Mouse (Mus musculus) megakaryocyte progenitor cell, adult 5-6 weeks (primary cell): Measurements from ENCODE around the gene Stip1. TPM values are rescaled to one million over a fixed set of nuclear protein-coding genes. Genes with fewer than 3 reads are reported as not detected.

ENCODE experiments used
- total RNA-seq, 2 experiments: library from RNA; stranded (forward) in 1 of 2; stranded (reverse) in 1 of 2; fragments of 157-497, 149-512 nt in 1 of 2; fragments of 200-1000 nt in 1 of 2; gene quantifications; 2 replicates each; pipeline versions ENCODE4 v1.2.3 to v1.2.4; 2015 to 2017

Stip1 gene
- total RNA-seq, 2 experiments from 2014 or later: 204 to 244 TPM

Other genes with a start within 250 kb of the Stip1 start
- gene Rps6ka4, start 199.3 kb downstream of the Stip1 start, total RNA-seq (2015): 1.0 and 4.1 TPM in 2 replicates
- 3.8 and 4.3 TPM in 2 replicates for gene Rps6ka4, start 199.3 kb downstream of the Stip1 start, total RNA-seq (2017)
- gene Ccdc88b, start 181.8 kb downstream of the Stip1 start, total RNA-seq (2015): 6.9 and 7.6 TPM in 2 replicates
- 48.6 and 53.0 TPM in 2 replicates for gene Ccdc88b, start 181.8 kb downstream of the Stip1 start, total RNA-seq (2017)
- 149 and 168 TPM in 2 replicates for gene Trmt112, start 130.3 kb downstream of the Stip1 start, total RNA-seq (2015)
- gene Trmt112, start 130.3 kb downstream of the Stip1 start, total RNA-seq (2017): 229 and 256 TPM in 2 replicates
- gene Prdx5, start 129.9 kb downstream of the Stip1 start, total RNA-seq (2015): 310 and 346 TPM in 2 replicates
- 546 and 620 TPM in 2 replicates for gene Prdx5, start 129.9 kb downstream of the Stip1 start, total RNA-seq (2017)
- gene Esrra, start 118.2 kb downstream of the Stip1 start, total RNA-seq (2015): 8.5 and 10.2 TPM in 2 replicates
- gene Esrra, start 118.2 kb downstream of the Stip1 start, total RNA-seq (2017): 23.9 and 27.5 TPM in 2 replicates
- gene Catsperz, start 114.6 kb downstream of the Stip1 start, total RNA-seq (2015): 1.3 and 2.1 TPM in 2 replicates
- gene Catsperz, start 114.6 kb downstream of the Stip1 start, total RNA-seq (2017): 0.67 and 0.98 TPM in 2 replicates
- not detected in 2 replicates for gene Kcnk4, start 105.5 kb downstream of the Stip1 start, total RNA-seq (2015)
- gene Kcnk4, start 105.5 kb downstream of the Stip1 start, total RNA-seq (2017): not detected in 2 replicates
- gene Bad, start 98.1 kb downstream of the Stip1 start, total RNA-seq (2015): 13.4 and 14.1 TPM in 2 replicates
- gene Bad, start 98.1 kb downstream of the Stip1 start, total RNA-seq (2017): 43.1 and 56.3 TPM in 2 replicates
- 9.4 and 13.1 TPM in 2 replicates for gene Gpr137, start 97.5 kb downstream of the Stip1 start, total RNA-seq (2015)
- 14.0 and 20.3 TPM in 2 replicates for gene Gpr137, start 97.5 kb downstream of the Stip1 start, total RNA-seq (2017)
- gene Ppp1r14b, start 65.0 kb downstream of the Stip1 start, total RNA-seq (2015): 190 and 236 TPM in 2 replicates
- gene Ppp1r14b, start 65.0 kb downstream of the Stip1 start, total RNA-seq (2017): 131 and 141 TPM in 2 replicates
- 5.0 and 6.8 TPM in 2 replicates for gene Plcb3, start 63.5 kb downstream of the Stip1 start, total RNA-seq (2015)
- 7.3 and 7.6 TPM in 2 replicates for gene Plcb3, start 63.5 kb downstream of the Stip1 start, total RNA-seq (2017)
- gene Fkbp2, start 59.5 kb downstream of the Stip1 start, total RNA-seq (2015): 123 and 129 TPM in 2 replicates
- 176 and 181 TPM in 2 replicates for gene Fkbp2, start 59.5 kb downstream of the Stip1 start, total RNA-seq (2017)
- 30.4 and 33.1 TPM in 2 replicates for gene Vegfb, start 52.3 kb downstream of the Stip1 start, total RNA-seq (2015)
- 11.6 and 13.6 TPM in 2 replicates for gene Vegfb, start 52.3 kb downstream of the Stip1 start, total RNA-seq (2017)
- gene Dnajc4, start 47.4 kb downstream of the Stip1 start, total RNA-seq (2015): 10.2 and 11.5 TPM in 2 replicates
- 8.6 and 17.8 TPM in 2 replicates for gene Dnajc4, start 47.4 kb downstream of the Stip1 start, total RNA-seq (2017)
- 10.6 and 18.9 TPM in 2 replicates for gene Nudt22, start 43.9 kb downstream of the Stip1 start, total RNA-seq (2015)
- gene Nudt22, start 43.9 kb downstream of the Stip1 start, total RNA-seq (2017): 7.7 and 13.3 TPM in 2 replicates
- gene Trpt1, start 43.8 kb downstream of the Stip1 start, total RNA-seq (2015): 1.4 and 2.2 TPM in 2 replicates
- 0.08 and 0.81 TPM in 2 replicates for gene Trpt1, start 43.8 kb downstream of the Stip1 start, total RNA-seq (2017)
- 63.8 and 78.7 TPM in 2 replicates for gene Fermt3, start 20.5 kb downstream of the Stip1 start, total RNA-seq (2015)
- 216 and 225 TPM in 2 replicates for gene Fermt3, start 20.5 kb downstream of the Stip1 start, total RNA-seq (2017)
- gene Macrod1, start 16.8 kb upstream of the Stip1 start, total RNA-seq (2015): 12.7 and 17.6 TPM in 2 replicates
- gene Macrod1, start 16.8 kb upstream of the Stip1 start, total RNA-seq (2017): 0.68 and 3.7 TPM in 2 replicates
- gene Flrt1, start 65.8 kb upstream of the Stip1 start, total RNA-seq (2015): not detected in 2 replicates
- gene Flrt1, start 65.8 kb upstream of the Stip1 start, total RNA-seq (2017): not detected in 2 replicates
- 33.1 and 34.0 TPM in 2 replicates for gene Otub1, start 166.3 kb upstream of the Stip1 start, total RNA-seq (2015)
- gene Otub1, start 166.3 kb upstream of the Stip1 start, total RNA-seq (2017): 60.8 and 69.5 TPM in 2 replicates
- 599 and 622 TPM in 2 replicates for gene Cox8a, start 177.6 kb upstream of the Stip1 start, total RNA-seq (2015)
- gene Cox8a, start 177.6 kb upstream of the Stip1 start, total RNA-seq (2017): 549 and 714 TPM in 2 replicates
- gene Naa40, start 201.2 kb upstream of the Stip1 start, total RNA-seq (2015): 49.8 and 57.5 TPM in 2 replicates
- gene Naa40, start 201.2 kb upstream of the Stip1 start, total RNA-seq (2017): 47.1 and 51.8 TPM in 2 replicates
- 0.99 and 1.2 TPM in 2 replicates for gene Rcor2, start 227.4 kb upstream of the Stip1 start, total RNA-seq (2015)
- 1.2 and 2.7 TPM in 2 replicates for gene Rcor2, start 227.4 kb upstream of the Stip1 start, total RNA-seq (2017)